Comparison of ENCODE assay signal across 10 mouse cellular contexts in the genomic region with DNA sequence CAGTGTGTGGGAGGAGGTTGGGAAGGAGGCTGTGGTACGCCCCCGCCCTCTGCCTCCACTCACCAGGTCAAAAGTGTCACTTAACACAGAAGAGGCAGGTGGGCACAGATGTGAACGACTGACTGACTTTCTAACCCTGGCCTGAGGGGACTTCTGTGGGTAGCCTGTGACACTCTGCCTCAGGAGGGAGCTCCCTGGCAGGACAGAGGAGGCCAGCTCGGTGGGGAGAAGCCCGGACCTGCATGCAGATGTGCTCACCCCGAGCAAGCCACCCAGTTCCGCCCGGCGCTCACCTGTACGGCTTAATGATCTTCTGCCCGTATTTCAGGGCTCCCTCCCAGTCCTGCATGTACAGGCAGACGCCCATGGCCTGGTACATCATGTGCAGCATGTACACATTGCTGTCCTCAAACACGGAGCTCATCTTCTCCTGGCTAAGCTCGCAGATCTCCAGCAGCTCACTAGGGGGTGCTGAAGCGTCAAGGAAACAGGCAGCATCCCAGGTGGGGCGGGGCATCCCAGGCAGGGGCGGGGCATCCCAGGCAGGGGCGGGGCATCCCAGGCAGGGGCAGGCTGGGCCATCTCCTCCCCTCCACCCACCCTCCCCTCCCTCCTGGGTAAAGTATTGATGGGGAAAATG. TPM values are rescaled to one million over a fixed set of nuclear protein-coding genes. Genes with fewer than 3 reads are reported as not detected.
DNase-seq lines count a peak whose midpoint lies in the region; ATAC-seq and TF ChIP-seq lines count a peak whose summit lies in the region.
"Had no signal": no experiment of that assay in that cellular context is flagged by ENCODE, and none has a peak within 500 bp of the region (broad histone marks: within the 10 kb centered on the region; RNA-seq: fewer than 3 reads in every experiment).

No protein-coding gene starts in this region.

- TF ChIP-seq CTCF in gastrocnemius, adult 2 months (IDR thresholded peaks at IDR 0.05) = peak; percentile 60

- H3K36me3 ChIP-seq in liver, embryonic 11.5 days (ENCODE audit: control insufficient read depth, insufficient read depth, low read length) = peaks cover 5% of the 10 kb centered on the region; the same call in 1 of the 2 replicates
- H3K36me3 ChIP-seq: liver, embryonic 15.5 days had no signal

- peak; percentile 52 to 76 for DNase-seq in spleen, postnatal 4 days (ENCODE audit: low spot score in 2 of 2)
- no peak for DNase-seq in spleen, postnatal 14 days (ENCODE audit: low spot score in 2 of 2)
- peak; percentile 47 for DNase-seq in cerebellum, adult 11-12 months
- DNase-seq in gastrocnemius, adult 2 months = peak; percentile 75
- peak; percentile 76 to 78 for DNase-seq in kidney, postnatal 25 days
- DNase-seq in liver, embryonic 11.5 days (ENCODE audit: low spot score) = no peak
- DNase-seq in retina, embryonic 14.5 days (ENCODE audit: low spot score) = peak; percentile 62

- no peaks in the 10 kb centered on the region for H3K9me3 ChIP-seq in liver, embryonic 11.5 days (ENCODE audit: control insufficient read depth, low read length)
- H3K9me3 ChIP-seq: embryonic facial prominence, embryonic 12.5 days; liver, embryonic 15.5 days had no signal

- peak overlapping the region; percentile 20; the same call in 1 of the 2 replicates for H3K27ac ChIP-seq in gastrocnemius, adult 2 months
- no peak overlapping the region for H3K27ac ChIP-seq in liver, embryonic 11.5 days (ENCODE audit: low read depth, low read length)
- H3K27ac ChIP-seq: embryonic facial prominence, embryonic 12.5 days; liver, embryonic 15.5 days had no signal

- ATAC-seq in liver, embryonic 11.5 days (replicated peaks; ENCODE audit: low FRiP score) = peak; percentile 18; the same call in 1 of the 2 replicates
- no peak for ATAC-seq in monocyte, adult 5-6 weeks (replicated peaks; ENCODE audit: insufficient number of reproducible peaks, low FRiP score, low TSS enrichment, poor library complexity, severe bottlenecking)

- no peaks in the 10 kb centered on the region for H3K27me3 ChIP-seq in liver, embryonic 11.5 days (replicated peaks; ENCODE audit: control insufficient read depth, insufficient read depth, low read length)
- H3K27me3 ChIP-seq: embryonic facial prominence, embryonic 12.5 days; liver, embryonic 15.5 days had no signal

- no peak overlapping the region for H3K4me3 ChIP-seq in gastrocnemius, adult 2 months
- no peak overlapping the region for H3K4me3 ChIP-seq in liver, embryonic 11.5 days (ENCODE audit: low read depth, low read length)
- H3K4me3 ChIP-seq: embryonic facial prominence, embryonic 12.5 days; liver, embryonic 15.5 days had no signal

- WGBS in liver, embryonic 11.5 days = 58% methylated on average over 18 of the region's 18 CpGs

- peaks cover 5% of the 10 kb centered on the region; the same call in 1 of the 2 replicates for H3K4me1 ChIP-seq in liver, embryonic 11.5 days (replicated peaks; ENCODE audit: control insufficient read depth, insufficient read depth, low read length)
- H3K4me1 ChIP-seq: embryonic facial prominence, embryonic 12.5 days had no signal

- H3K9ac ChIP-seq in liver, embryonic 11.5 days (ENCODE audit: low read depth, low read length) = no peak overlapping the region
- H3K9ac ChIP-seq: embryonic facial prominence, embryonic 12.5 days; liver, embryonic 15.5 days had no signal

- no peak overlapping the region for H3K4me2 ChIP-seq in liver, embryonic 11.5 days
- H3K4me2 ChIP-seq: embryonic facial prominence, embryonic 12.5 days; liver, embryonic 15.5 days had no signal

- intact Hi-C loops in gastrocnemius, adult 2 months (cut with DNase I) = no loop called here

RNA-seq across cellular contexts. Expression of gene Smyd2, which starts 38.5 kb away (rescaled TPM):
- total RNA-seq in gastrocnemius, adult 2 months (2021) = 100 to 1,000 TPM; 200 to 329 TPM
- 75.7 and 77.8 TPM in 2 replicates for polyA plus RNA-seq in liver, embryonic 11.5 days (2014; fragmentation: Nextera tagmentation; extraction: Ambion mirVana)
- total RNA-seq in monocyte, adult 5-6 weeks (2017) = 0.76 to 3.5 TPM (median 0.96 TPM) in 3 replicates

Comparison
In these comparisons a context has a peak if more than half of its experiments do, and no peak if none do; other contexts are left out.
1. DNase-seq: peak in spleen, postnatal 4 days (2 of 2), cerebellum, adult 11-12 months (single experiment), gastrocnemius, adult 2 months (single experiment), kidney, postnatal 25 days (2 of 2) and retina, embryonic 14.5 days (single experiment); none in spleen, postnatal 14 days (0 of 2) and liver, embryonic 11.5 days (single experiment).
2. RNA of gene Smyd2, which starts 38.5 kb away (total RNA-seq): 200 to 329 TPM in gastrocnemius, adult 2 months; 0.76 to 3.5 TPM in monocyte, adult 5-6 weeks; every median in the first group is over 10 times any median in the second.